Mouse (Mus musculus): ENCODE measurements around the gene Actn4. TPM values are rescaled to one million over a fixed set of nuclear protein-coding genes. Genes with fewer than 3 reads are reported as not detected.

Actn4 gene
- total and polyA plus RNA-seq, 3 experiments: 247 to 301 (median 264) TPM

DNA sequence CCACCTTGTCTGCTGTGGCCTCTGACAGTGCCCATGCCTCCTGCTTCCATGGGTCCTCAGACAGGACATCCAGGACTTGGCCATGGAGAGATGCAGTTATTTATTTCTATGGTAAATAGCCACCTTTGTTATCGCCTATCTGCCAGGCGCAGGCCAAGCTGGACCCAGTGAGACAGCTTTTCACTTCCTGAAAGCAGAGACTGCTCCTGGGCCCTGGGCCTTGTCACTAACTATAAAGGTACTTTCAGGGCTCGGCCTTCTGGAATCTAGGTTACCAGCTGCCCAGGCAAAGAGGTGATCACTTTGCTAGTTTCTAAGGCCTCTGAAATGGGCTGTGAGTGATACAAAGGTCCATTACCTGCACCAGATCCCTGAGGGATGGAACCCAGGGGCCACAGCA lies 37.3 kb downstream of the Actn4 start:
- DNase-seq: no peak

DNA sequence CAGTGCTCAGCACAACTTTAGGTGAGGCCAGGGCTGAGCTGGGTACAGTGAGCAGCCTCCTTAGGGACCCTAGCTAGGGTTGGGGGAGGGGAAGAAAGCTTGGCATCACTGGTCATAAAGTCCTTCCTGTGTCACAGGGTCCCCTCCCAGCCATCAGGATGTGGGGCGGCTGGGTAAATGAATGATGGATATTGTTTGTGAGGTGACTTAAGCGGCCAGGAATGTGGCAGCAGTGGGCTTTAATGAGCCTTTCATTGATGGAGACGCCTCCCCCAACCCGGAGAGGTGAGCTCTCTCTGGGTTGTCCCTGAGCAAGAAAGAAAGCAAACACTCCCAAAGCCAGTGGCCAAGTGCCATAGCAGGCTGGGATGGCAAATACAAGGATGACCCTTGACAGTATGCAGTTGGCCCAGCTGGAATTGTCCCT lies 38.3 kb downstream of the Actn4 start:
- no peak for DNase-seq

DNA sequence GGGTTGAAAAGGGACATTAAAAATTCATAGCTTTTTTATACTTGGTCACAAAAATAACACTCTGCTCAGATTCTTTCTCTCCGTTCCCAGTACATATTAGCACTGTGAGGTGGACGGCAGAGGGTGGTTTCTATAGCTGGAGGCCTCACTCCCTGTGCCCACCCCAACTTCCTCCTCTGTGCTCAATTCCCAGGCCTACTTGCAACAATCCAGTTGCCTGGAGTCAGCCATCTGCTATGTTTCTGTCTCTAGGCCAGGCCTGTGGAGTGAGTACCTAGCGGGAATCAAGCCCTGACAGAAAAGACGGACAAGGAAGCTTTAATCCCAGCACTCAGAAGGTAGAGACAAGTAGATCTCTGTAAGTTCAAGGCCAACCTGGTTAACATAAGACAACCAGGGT lies 39.5 kb downstream of the Actn4 start:
- no peak for DNase-seq

DNA sequence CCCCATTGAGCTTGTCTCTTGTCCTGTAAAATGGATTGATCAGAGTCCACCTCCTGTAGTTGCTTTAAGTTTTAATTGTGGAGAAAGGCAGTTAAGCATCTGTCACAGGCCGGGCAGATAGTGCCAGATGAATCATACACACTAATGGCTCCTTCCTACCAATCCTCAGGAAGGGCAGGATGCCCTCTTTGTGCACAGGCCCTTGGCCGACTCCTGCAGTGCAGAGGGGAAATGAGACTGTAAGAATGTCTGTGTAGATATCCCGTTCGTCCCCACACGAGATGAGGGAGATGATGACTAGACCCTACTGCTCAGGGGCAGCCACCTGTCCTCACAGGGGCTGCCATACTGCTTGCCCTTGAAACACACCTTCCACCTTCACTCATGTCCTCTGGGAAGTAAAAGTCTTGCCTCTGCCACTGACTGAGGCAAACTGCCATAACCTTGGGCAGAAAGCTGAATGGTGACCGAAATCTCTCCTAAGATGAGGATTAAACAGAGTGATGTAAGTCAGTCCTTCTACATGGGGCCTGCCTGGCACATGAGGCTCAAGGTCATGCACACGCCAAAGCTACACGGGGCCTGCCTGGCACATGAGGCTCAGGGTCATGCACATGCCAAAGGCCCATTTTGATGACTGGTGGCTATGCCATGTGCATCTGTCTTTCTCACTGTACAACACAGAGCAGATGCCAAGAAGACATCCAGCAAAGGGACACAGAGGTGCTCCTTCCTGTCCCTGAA lies 40.2 kb downstream of the Actn4 start:
- DNase-seq: peak; percentile 62

DNA sequence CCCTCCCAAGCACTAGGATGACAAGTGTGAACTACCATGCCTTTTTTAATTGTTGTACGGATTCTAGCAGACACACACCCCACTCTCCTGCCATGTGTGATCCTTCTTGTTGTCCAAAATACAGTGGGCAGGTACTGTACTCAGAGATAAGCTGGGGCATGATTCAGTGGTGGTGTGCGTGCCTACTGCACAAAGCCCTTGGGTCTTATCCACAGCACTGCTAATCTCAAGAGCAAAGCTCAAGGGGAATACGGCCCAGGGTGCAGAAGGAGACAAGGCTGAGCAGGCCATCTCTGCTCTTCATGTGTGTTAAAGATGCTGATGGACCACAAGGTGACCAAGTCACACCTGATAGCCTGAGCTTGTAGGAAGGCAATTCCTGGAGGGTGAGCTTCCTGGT lies 41.0 kb downstream of the Actn4 start:
- DNase-seq: no peak

DNA sequence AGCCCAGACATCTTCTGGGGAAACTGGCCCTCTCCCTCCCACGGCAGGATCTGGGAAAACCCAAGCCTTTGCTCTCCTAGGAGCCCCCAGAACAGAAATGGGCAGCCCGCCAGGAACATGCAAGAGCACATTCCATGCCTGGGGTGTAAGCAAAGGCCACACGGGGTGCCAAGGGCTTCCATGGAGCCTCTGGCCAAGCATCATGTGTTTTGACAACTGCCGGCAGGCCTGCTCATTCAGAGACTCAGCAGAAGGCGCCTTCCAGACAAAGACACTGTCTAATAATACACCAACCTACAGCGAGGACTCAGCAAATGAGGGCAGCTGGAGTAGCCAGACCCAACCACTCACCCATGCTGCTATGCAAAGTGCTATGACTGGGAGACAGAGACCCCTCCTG lies 42.3 kb downstream of the Actn4 start:
- peak; percentile 72 for DNase-seq

DNA sequence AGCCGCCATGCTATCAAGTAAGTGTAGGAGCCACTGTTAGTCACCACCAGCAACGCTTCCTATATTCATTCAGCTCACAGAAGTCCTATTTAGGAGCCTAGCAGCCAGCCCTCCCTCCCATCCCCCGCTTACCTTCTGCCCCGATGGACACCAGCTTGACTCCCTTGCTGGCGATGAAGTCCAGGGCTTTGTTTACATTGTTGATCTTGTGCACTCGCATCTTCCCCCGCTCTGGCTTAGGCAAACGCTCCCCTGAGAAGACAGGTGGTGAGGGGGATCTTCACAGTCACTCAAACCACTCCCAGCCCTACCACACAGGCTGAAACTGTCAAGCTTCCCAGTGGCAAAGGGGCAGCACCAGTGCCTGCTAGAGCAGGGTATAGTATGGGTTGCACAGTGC lies 43.6 kb downstream of the Actn4 start:
- no peak for DNase-seq

DNA sequence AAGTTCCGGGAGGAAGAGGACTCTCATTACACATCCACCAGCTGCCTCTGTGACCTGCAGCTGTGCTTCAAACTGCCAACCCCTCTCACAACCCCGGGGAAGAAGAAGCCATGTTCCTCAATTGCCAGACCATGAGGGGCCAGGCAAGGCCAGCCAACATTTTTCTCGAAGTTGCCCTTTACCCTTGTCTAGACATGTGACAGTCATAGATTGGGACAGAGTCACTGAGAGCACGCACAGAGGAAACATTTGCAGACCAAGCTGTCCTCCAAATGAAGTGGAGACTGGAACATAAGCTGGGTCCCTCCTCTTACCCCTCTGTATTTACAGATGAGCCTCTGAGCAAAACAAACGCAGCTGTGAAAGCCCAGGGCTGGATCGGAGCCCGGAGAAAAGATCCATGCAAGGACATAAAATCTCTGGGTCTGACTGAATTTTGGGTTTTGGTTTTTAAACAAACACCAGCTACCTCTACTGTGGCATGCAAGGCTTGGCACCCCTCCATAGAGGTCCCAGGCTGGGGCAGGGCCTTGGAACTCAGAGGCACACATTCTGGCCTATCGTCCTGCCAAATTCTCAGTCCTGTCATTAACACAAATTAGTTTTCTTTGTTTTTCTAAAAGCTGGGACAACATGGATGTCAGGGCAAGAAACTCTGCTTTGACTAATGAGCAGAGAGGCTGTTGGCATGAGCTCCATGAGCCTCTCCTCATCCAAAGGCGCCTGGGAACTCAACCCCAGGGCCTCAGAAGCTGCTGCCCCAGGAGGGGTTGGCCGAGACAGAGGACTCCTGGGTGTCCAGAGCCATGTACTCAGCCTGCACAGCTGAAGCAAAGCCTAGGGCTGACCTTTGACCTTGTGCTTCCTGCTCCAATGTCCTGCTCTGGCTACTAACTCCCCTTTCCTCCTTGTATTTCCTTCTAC lies 44.4 kb downstream of the Actn4 start:
- peak; percentile 83 for DNase-seq

DNA sequence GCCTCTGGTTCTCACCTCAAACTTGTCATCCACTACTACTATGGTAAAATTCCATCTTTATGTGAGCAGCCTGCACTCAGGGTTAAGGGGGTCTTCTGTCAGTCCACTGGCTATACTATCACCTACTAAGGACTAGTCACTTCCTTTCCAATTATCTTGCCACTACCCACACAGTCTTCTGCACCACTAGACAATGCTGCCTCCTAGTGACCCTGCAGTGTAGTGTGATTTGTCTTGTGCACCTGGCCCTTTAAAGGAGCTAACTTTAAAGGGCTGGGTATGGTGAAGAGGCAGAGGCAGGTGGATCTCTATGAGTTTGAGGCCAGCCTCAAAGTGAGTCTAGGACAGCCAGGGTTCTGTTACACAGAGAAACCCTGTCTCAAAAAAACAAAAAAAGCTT lies 45.6 kb downstream of the Actn4 start:
- no peak for DNase-seq

DNA sequence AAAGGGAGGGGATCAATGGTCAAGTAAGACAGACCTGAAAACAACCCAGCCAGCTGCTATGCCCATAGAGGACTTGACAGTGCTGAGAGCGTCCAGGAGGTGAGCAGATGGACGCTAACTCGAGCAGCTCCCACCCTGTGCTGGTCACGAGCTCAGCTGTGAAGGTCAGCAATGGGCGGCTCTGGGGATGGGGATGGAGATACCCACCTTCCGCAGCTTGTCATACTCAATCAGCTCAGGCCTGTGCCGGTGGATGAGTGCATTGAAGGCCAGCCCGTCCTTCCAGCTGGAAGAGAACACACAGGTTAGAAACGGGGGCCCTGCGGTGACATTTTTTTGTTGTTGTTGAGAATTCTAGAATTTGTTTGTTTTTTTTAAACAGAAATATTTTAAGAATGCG lies 49.0 kb downstream of the Actn4 start:
- no peak for DNase-seq

DNA sequence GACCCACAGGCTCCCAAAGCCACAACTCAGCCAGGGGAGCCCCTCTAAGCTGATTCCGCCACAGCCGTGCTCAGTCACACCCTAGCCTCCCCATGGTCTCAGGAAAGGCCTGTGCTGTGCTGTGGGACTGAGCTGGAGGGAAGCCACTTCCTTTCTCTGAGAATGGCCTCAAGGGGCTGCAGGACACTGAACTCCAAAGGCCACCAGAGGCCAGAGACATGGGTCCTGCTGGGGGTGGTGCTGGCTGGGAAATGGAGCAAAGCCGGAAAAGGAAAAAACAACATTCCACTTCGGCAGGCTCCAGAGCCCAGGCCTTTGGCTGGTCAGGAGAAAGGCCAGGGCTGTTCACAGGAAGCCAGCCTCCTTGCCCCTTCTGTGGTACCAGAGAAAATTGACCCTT lies 50.5 kb downstream of the Actn4 start:
- peak; percentile 76 for DNase-seq

DNA sequence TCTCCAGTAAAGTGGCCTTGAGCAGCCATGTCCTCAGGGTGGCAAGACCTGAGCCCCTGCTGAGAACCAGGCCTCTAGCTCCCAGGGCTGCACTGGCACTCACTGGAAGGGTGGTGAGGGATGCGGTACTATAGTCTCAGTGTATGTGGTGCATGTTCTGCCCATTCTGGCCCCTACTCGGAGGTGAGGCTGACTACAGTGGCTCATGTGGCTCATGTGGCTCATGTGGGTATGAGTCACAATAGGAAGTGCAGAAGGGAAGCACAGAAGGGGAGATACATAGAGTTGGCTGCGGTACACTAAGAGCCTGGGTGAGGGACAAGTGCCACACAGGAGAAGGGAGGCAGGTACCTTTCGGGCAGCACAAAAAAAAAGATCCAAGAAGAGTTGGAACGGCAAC lies 54.9 kb downstream of the Actn4 start:
- no peak for DNase-seq

DNA sequence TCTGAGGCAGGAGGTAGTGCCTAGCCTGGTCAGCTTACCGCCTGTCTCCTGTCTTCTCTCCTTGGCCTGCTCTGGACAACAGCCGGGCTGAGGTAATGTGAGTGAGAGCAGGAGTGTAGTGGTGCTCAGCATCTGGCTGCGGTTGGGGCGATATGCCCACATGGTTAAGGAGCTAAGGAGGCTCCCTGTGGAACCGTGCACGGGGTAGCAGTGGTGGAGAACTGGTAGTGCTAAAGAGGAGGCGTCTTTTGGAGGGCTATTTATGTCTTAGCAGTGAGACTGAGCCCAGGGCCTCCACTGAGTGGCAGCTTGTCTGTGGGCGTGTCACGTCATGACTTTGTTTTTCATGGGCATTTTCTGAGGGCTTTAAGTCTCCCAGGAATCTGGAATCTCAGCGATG lies 58.4 kb downstream of the Actn4 start:
- no peak for DNase-seq

DNA sequence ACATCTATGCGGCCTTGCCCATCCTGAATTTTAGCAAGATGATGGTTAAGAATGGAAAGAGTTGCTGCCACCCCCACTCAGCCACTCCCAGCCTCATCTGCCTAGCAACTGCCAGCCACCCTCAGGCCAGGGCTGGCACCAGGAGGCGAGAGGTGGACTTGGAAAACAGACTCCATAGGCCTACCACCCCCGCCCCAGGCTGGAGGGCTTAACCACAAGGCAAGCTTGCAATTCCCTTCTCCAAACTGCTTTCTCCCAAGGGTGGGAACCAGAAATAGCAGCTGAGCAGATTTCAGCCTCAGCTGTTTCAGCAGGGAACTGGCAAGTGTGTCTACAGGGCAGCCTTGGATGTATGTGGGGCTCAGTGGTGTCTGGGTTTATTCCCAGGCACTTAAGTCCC lies 59.3 kb downstream of the Actn4 start:
- DNase-seq: no peak

DNA sequence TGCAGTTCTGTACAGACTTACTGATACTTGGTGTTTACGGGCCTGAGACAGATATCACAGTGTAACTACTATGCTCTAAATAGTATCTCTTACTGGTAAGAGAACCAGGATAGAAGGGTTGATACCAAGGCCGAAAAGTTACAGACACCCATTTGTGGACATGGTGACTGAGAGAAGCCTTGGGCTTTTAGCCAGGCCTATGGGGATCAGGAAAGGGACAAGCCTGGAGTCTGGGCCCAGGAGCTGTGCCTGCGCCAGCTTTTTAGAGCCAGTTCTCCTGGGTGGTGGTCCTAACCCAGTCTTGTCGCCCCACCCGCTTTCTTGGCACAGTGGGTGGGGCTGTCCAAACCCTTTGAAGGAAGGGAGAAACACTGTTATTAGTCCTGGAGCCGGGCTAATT lies 60.0 kb downstream of the Actn4 start:
- DNase-seq: peak; percentile 78

DNA sequence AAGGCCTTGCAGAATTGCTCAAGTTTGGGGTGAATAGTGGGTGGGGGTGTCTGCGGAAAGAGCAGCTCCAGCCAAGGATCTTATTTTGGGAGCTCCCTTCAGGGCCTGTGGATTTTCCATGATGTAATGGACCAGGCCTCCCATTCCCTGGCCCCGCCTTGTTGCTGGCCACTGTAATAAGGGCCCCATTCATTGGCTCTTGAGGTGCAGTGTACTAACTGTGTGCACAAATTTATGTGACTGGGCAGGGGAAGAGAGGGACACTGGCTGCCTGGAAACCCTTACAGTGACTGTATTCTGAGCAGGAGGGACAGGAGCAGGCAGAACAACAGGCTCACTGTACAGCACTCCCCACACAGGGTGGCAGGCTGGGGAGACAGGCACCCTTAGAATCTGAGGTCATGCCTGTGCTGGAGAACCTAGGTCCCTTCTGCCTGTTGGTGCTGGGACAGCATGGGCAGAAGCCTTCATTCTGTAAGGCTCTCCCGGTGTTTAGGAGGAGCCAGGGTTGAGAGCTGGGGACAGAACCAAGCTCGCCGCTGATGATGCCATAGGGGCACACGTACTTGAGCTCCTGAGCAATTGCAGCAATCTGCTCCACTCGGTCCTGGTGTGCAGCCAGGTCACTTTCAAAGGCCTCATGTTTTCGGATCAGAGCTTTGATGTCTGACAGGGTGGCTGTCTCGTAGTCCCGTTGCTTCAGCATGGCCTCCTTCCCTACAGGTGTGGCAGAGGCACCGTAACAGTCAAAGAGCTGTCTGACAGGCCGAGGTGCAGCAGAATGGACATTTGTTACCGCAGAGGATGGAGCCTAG lies 60.6 kb downstream of the Actn4 start:
- DNase-seq: peak; percentile 57

DNA sequence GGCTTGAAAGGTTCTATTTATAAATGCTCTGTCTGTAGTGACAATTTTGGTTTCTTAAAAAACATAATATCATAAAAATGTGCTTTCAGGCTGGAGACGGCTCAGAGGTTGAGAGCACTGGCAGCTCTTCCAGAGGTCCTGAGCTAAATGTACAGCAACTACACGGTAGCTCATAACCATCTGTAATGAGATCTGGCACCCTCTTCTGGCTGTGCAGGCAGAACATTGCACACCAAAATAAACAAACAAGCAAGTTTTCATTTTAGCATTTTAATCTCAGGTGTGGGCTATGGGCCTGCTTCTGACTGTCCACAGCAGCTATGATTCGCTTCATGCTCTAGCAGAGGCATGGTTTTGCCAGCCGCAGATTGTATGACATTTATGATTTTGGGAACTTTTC lies 62.2 kb downstream of the Actn4 start:
- no peak for DNase-seq

DNA sequence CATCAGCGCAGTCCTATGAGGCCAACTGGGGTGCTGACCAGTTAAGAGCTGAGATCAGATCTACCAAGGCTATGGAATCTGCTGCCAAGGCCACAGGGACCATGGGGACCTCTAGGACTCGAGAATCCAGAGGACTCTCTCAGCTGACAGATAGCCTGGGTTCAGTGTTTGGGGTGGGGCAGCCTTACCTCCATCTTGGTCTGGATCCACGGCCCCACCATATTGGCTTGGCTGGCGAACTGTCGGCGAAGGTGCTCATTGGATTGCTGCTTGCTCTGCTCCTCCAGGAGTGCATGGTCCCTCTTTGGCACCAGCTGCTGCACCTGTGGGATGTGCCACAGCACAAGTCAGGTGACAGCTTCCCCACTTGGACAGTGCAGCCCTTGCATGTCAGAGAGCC lies 64.5 kb downstream of the Actn4 start:
- no peak for DNase-seq

DNA sequence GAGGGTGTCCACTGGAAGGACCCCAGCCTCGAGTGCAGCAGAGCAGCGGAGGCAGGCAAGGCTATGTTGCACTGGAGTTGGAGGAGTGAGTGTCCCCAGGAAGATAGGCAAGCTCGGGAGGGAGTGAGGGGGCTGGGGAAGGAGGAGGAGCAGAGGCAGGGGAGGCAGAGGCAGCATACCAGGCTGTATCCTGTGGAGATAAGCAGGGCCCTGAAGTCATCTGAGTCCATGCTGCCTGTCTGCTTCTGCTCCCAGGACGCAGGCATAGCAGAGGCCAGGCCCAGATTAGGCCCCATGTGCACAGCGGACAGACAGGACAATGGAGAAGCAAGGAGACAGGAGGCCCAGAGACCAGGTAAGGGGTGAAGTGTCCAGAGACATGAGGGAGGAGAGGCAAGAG lies 67.2 kb downstream of the Actn4 start:
- no peak for DNase-seq

DNA sequence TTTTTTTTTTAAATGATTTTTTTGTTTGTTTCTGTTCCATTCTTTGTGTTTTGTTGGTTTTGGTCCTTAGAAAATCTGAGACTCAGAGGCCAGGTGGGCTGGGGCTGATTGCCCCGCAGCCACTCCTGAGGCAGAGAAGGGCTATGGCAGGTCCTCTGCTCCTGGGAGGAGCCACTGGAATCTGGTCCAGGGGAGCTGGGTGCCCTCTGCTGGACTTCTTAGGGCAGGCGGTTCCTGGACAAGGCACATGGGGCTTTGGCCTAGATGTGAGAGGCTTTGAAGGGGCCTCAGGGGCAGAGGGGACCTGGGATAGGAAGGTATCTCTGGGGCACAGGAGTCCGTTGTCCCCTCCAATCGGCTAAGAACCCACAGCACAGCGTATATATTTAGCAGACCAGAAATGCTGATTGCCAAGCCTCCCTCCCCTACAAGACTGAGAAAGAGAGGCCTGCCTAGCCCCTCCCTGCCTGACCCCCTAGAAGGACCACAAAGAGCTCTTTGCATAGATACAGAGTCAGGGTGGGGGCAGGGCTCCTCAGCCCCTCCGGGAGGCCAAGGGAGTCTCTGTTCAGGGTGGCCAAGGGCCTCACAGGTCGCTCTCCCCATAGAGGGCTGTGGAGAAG lies 68.4 kb downstream of the Actn4 start:
- DNase-seq: peak; percentile 68

DNA sequence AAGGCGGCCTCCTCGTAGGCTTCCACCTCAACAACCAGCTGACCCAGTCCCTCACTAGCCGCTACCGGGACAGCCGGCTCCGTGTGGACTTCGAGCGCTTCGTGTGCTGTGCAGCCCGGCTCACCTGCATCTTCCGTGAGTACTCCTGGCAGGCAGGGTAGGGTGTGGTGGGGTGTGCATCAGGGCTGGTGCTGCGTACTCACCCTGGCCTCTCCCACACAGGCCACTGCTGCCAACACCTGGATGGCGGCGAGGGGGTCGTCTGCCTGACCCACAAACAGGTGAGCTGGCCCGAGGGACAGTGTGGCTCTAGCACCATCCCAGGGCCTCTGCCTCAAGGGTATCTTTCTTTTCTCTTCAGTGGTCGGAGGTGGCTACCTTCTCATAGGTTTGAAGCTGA lies 69.5 kb downstream of the Actn4 start:
- no peak for DNase-seq

DNA sequence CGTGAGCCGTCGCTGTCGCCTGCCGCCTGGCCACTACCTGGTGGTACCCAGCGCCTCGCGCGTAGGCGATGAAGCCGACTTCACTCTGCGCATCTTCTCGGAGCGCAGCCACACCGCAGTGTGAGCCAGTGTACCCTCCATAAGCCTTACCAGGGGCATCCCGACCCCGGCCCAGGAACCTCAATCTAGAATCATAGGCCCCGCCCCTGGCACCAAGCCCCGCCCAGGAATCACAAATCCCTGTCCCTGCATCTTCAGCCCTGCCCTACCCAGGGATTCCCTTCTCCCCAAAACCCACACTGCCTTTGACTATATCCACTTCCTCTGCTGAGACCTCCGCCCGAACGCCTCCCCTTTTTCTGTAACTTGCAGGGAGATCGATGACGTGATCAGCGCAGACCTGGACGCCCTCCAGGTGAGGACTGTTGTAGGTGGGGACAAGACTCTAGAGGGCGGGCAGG lies 73.4 kb downstream of the Actn4 start:
- DNase-seq: no peak
